Mouse (Mus musculus): ENCODE results near the gene 1110051M20Rik. TPM values are rescaled to one million over a fixed set of nuclear protein-coding genes. Genes with fewer than 3 reads are reported as not detected.

The 1110051M20Rik gene
- polyA plus RNA-seq, 1 experiment, result 45.5 TPM

DNA sequence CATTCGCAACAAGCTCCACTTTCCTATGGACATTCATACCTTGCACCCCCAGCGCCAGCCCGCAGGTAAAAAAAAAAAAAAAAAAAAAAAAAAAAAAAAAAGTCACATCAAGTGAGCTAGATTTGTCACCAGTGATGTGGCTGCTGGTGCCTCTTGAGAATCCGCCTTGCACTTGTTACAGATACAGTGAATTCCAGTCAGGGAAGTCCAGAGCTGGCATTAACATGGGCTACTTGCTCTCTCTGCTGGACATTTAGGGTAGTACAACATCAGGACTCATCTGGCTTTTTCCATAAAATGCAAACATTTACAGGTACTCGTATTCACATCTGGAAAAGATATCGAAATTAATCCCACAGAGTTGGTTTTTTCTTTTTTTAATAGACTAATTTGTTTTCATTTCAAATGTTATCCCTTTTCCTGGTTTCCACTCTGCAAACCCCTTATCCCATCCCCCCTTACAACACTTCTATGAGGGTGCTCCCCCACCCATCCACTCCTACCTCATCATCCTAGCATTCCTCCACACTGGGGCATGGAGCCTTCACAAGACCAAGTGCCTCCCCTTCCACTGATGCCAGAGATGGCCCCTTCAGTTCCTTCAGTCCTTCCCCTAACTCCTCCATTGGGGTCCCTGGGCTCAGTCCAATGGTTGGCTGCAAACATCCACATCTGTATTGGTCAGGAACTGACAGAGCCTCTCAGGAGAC lies 36.5 kb upstream of the 1110051M20Rik start:
- Histone ChIP-seq H3K36me3 (ENCODE audit: control insufficient read depth, insufficient read depth) (peaks cover 34% of the 10 kb centered on the region), H3K27me3 (ENCODE audit: control insufficient read depth, insufficient read depth, insufficient read length) (no peaks in the 10 kb centered on the region), H3K4me3 (no peak overlapping the region), H3ac (ENCODE audit: control insufficient read depth, insufficient read length) (no peak overlapping the region), H3K79me2 (ENCODE audit: control insufficient read depth, insufficient read depth) (no peaks in the 10 kb centered on the region), H3K4me2 (ENCODE audit: low read depth) (no peak overlapping the region)
- TF ChIP-seq POLR2AphosphoS2 (IDR thresholded peaks at IDR 0.05; ENCODE audit: insufficient read length, low read depth) (no peak), MAX (IDR thresholded peaks at IDR 0.05; ENCODE audit: low read depth) (no peak), MYOD1 (IDR thresholded peaks at IDR 0.05; ENCODE audit: control insufficient read depth in 1 of 3, insufficient read length in 2 of 3, low read depth in 2 of 3) (no peak), TCF3 (IDR thresholded peaks at IDR 0.05; ENCODE audit: insufficient read length, low read depth) (no peak), TCF12 (IDR thresholded peaks at IDR 0.05; ENCODE audit: insufficient read depth, poor library complexity, severe bottlenecking) (no peak), USF1 (IDR thresholded peaks at IDR 0.05; ENCODE audit: low read depth) (no peak), SRF (IDR thresholded peaks at IDR 0.05; ENCODE audit: control insufficient read depth, insufficient read length, low read depth) (no peak), MYOG (IDR thresholded peaks at IDR 0.05; ENCODE audit: control insufficient read depth in 1 of 3, insufficient read depth in 1 of 3, insufficient read length in 2 of 3, low read depth in 2 of 3) (no peak), REST (IDR thresholded peaks at IDR 0.05; ENCODE audit: insufficient read depth, insufficient read length) (no peak)

DNA sequence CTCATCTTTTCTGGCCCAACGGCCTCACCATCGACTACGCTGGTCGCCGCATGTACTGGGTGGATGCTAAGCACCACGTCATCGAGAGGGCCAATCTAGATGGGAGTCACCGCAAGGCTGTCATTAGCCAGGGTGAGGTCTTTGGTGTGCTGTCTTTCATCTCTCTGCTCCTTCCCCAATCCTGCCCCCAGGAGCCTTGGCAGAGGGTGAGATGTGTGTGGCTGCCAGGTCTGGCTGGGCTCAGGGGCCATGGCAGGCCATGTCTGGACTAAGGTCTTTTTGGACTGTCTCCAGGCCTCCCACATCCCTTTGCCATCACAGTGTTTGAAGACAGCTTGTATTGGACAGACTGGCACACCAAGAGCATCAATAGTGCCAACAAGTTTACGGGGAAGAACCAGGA lies 35.9 kb upstream of the 1110051M20Rik start:
- Histone ChIP-seq H3K27me3 (ENCODE audit: control insufficient read depth, insufficient read depth, insufficient read length) (no peaks in the 10 kb centered on the region), H3K36me3 (ENCODE audit: control insufficient read depth, insufficient read depth) (peaks cover 34% of the 10 kb centered on the region), H3K4me3 (no peak overlapping the region), H3ac (ENCODE audit: control insufficient read depth, insufficient read length) (no peak overlapping the region), H3K4me2 (ENCODE audit: low read depth) (no peak overlapping the region), H3K79me2 (ENCODE audit: control insufficient read depth, insufficient read depth) (no peaks in the 10 kb centered on the region)
- TF ChIP-seq CEBPB (IDR thresholded peaks at IDR 0.05; ENCODE audit: insufficient read depth, poor library complexity, severe bottlenecking) (no peak), SRF (IDR thresholded peaks at IDR 0.05; ENCODE audit: control insufficient read depth, insufficient read length, low read depth) (no peak), TCF3 (IDR thresholded peaks at IDR 0.05; ENCODE audit: insufficient read length, low read depth) (no peak), MYOD1 (IDR thresholded peaks at IDR 0.05; ENCODE audit: control insufficient read depth in 1 of 3, insufficient read length in 2 of 3, low read depth in 2 of 3) (no peak), POLR2AphosphoS2 (IDR thresholded peaks at IDR 0.05; ENCODE audit: insufficient read length, low read depth) (peak; percentile 10), REST (IDR thresholded peaks at IDR 0.05; ENCODE audit: insufficient read depth, insufficient read length) (no peak)

- TF ChIP-seq MYOD1 (IDR thresholded peaks at IDR 0.05; ENCODE audit: control insufficient read depth in 1 of 3, insufficient read length in 2 of 3, low read depth in 2 of 3), result peak in 1 of 3 experiments; percentile 9
- TF ChIP-seq E2F4 (IDR thresholded peaks at IDR 0.05; ENCODE audit: insufficient read depth), result no peak
- H3K79me2 ChIP-seq (ENCODE audit: control insufficient read depth, insufficient read depth), result no peaks in the 10 kb centered on the region
- H3K4me3 ChIP-seq, result no peak overlapping the region
- no peaks in the 10 kb centered on the region for H3K27me3 ChIP-seq (ENCODE audit: control insufficient read depth, insufficient read depth, insufficient read length)
- H3ac ChIP-seq (ENCODE audit: control insufficient read depth, insufficient read length), result no peak overlapping the region
- peaks cover 36% of the 10 kb centered on the region for H3K36me3 ChIP-seq (ENCODE audit: control insufficient read depth, insufficient read depth)
- H3K4me2 ChIP-seq (ENCODE audit: low read depth), result peak overlapping the region; percentile 58
Measured at GRCm38 (mm10) chr2:91476841-91477240, 32.3 kb upstream of the 1110051M20Rik start.

GRCm38 (mm10) chr2:91476251-91476661 lies 31.8 kb upstream of the 1110051M20Rik start:
- H3K4me3 ChIP-seq, result no peak overlapping the region
- TF ChIP-seq POLR2AphosphoS2 (IDR thresholded peaks at IDR 0.05; ENCODE audit: insufficient read length, low read depth) (no peak), TCF12 (IDR thresholded peaks at IDR 0.05; ENCODE audit: insufficient read depth, poor library complexity, severe bottlenecking) (peak; percentile 16), USF1 (IDR thresholded peaks at IDR 0.05; ENCODE audit: low read depth) (no peak), MYOG (IDR thresholded peaks at IDR 0.05; ENCODE audit: control insufficient read depth in 1 of 3, insufficient read depth in 1 of 3, insufficient read length in 2 of 3, low read depth in 2 of 3) (peak in 1 of 3 experiments; percentile 37), SRF (IDR thresholded peaks at IDR 0.05; ENCODE audit: control insufficient read depth, insufficient read length, low read depth) (no peak), TCF3 (IDR thresholded peaks at IDR 0.05; ENCODE audit: insufficient read length, low read depth) (peak; percentile 12), REST (IDR thresholded peaks at IDR 0.05; ENCODE audit: insufficient read depth, insufficient read length) (no peak), E2F4 (IDR thresholded peaks at IDR 0.05; ENCODE audit: insufficient read depth) (no peak), MAX (IDR thresholded peaks at IDR 0.05; ENCODE audit: low read depth) (no peak), POLR2A (IDR thresholded peaks at IDR 0.05; ENCODE audit: insufficient read length, low read depth) (no peak), CEBPB (IDR thresholded peaks at IDR 0.05; ENCODE audit: insufficient read depth, poor library complexity, severe bottlenecking) (no peak), MYOD1 (IDR thresholded peaks at IDR 0.05; ENCODE audit: control insufficient read depth in 1 of 3, insufficient read length in 2 of 3, low read depth in 2 of 3) (peak in 1 of 3 experiments; percentile 50)
- H3K36me3 ChIP-seq (ENCODE audit: control insufficient read depth, insufficient read depth), result peaks cover 36% of the 10 kb centered on the region
- H3K79me2 ChIP-seq (ENCODE audit: control insufficient read depth, insufficient read depth), result no peaks in the 10 kb centered on the region
- no peaks in the 10 kb centered on the region for H3K27me3 ChIP-seq (ENCODE audit: control insufficient read depth, insufficient read depth, insufficient read length)
- H3K4me2 ChIP-seq (ENCODE audit: low read depth), result peak overlapping the region; percentile 58
- no peak overlapping the region for H3ac ChIP-seq (ENCODE audit: control insufficient read depth, insufficient read length)

GRCm38 (mm10) chr2:91475791-91476190 lies 31.3 kb upstream of the 1110051M20Rik start:
- Histone ChIP-seq H3K79me2 (ENCODE audit: control insufficient read depth, insufficient read depth) (no peaks in the 10 kb centered on the region), H3K4me2 (ENCODE audit: low read depth) (peak overlapping the region; percentile 58), H3K36me3 (ENCODE audit: control insufficient read depth, insufficient read depth) (peaks cover 36% of the 10 kb centered on the region), H3K27me3 (ENCODE audit: control insufficient read depth, insufficient read depth, insufficient read length) (no peaks in the 10 kb centered on the region), H3ac (ENCODE audit: control insufficient read depth, insufficient read length) (no peak overlapping the region), H3K4me3 (no peak overlapping the region)
- TF ChIP-seq CEBPB (IDR thresholded peaks at IDR 0.05; ENCODE audit: insufficient read depth, poor library complexity, severe bottlenecking) (no peak), MYOD1 (IDR thresholded peaks at IDR 0.05; ENCODE audit: control insufficient read depth in 1 of 3, insufficient read length in 2 of 3, low read depth in 2 of 3) (peak in 2 of 3 experiments; percentile 19 to 25)
